ENCODE assay signal across 8 mouse cellular contexts in the genomic region with DNA sequence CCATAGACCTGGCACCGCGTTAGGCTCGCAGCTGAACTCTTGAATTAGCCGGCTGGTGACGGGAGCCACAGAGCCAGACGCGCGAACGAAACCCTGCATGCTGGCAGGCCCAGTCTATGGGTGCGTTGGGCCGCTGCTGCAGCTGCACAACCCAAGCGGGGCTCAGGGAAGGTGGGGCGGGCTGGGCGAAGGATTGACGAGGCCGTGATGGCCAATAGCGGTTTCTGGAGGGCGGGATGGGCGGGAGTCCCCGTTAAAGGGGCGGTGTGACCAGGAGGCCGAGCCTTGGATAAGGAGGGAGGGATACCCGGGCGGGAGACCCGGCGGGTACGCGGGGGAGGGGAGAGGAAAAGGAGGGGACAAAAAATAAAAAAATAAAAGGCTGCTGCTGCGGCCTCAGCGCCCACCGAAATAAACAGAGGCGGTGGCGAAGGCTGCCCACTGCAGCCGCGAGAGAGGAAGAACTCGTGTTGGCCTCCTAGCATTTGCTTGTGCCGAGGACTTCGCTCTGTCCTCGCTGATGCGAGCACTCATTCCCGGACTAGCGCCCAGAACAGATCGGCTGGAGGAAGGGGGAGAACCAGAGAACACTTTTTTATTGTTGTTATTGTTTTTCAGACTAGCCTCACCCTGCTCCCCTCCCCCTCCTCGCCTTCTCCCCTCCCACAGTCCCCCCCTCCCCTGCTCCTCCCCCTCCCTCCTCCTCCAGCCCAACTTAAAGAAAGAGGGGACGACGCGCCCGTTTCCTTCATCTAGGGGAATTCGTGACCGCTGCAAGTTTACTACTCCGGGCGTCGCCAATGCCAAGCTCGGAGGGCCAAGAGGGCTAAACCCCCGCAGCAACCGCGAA. TPM values are rescaled to one million over a fixed set of nuclear protein-coding genes. Genes with fewer than 3 reads are reported as not detected.
DNase-seq lines count a peak whose midpoint lies in the region; ATAC-seq lines count a peak whose summit lies in the region.

No protein-coding gene starts in this region.

- intact Hi-C loops in gastrocnemius, postnatal 36 days (cut with DNase I), result no loop called here

- peak; percentile 18; the same call in 1 of the 2 replicates for ATAC-seq in granulocyte monocyte progenitor cell, adult 5-6 weeks (replicated peaks; ENCODE audit: poor library complexity, severe bottlenecking)
- ATAC-seq in megakaryocyte progenitor cell, adult 5-6 weeks (replicated peaks; ENCODE audit: poor library complexity), result 0 out of 2 replicates have a peak, but pooled peaks have one; percentile 9

- DNase-seq in adrenal gland, postnatal 25 days, result peak; percentile 30
- DNase-seq in adrenal gland, adult 8-10 months, result no peak
- peak; percentile 40 for DNase-seq in right cerebral cortex, postnatal 25 days
- DNase-seq in right cerebral cortex, postnatal 4 days, result no peak
- DNase-seq in urinary bladder, postnatal 36 days (ENCODE audit: low spot score in 2 of 2), result no peak
- DNase-seq in gastrocnemius, postnatal 36 days, result no peak

RNA-seq across cellular contexts. Expression of gene Zic2, which starts 1.0 kb away (rescaled TPM):
- total RNA-seq in adrenal gland, postnatal 25 days (2021), result not detected in 2 replicates
- under 1 TPM in 1 of 4 experiments, not detected in 3; 0.09 TPM for total RNA-seq in adrenal gland, adult 8-10 months (2022)
- total RNA-seq in granulocyte monocyte progenitor cell, adult 5-6 weeks (2014; fragmentation: Nextera tagmentation), result not detected in 2 replicates
- total RNA-seq in granulocyte monocyte progenitor cell, adult 5-6 weeks (2017), result not detected in 2 replicates
- total RNA-seq in megakaryocyte progenitor cell, adult 5-6 weeks (2015), result not detected in 2 replicates
- total RNA-seq in megakaryocyte progenitor cell, adult 5-6 weeks (2017), result not detected in 2 replicates
- not detected for total RNA-seq in gastrocnemius, postnatal 36 days (2021)

RNA-seq across cellular contexts. Expression of gene Zic5, which starts 8.8 kb away (rescaled TPM):
- total RNA-seq in adrenal gland, postnatal 25 days (2021), result not detected in 2 replicates
- under 1 TPM in 1 of 4 experiments, not detected in 3; 0.23 TPM for total RNA-seq in adrenal gland, adult 8-10 months (2022)
- not detected in 2 replicates for total RNA-seq in granulocyte monocyte progenitor cell, adult 5-6 weeks (2014; fragmentation: Nextera tagmentation)
- not detected in 2 replicates for total RNA-seq in granulocyte monocyte progenitor cell, adult 5-6 weeks (2017)
- total RNA-seq in megakaryocyte progenitor cell, adult 5-6 weeks (2015), result not detected in 2 replicates
- not detected in 2 replicates for total RNA-seq in megakaryocyte progenitor cell, adult 5-6 weeks (2017)
- total RNA-seq in gastrocnemius, postnatal 36 days (2021), result not detected

RNA-seq across cellular contexts. Expression of gene Gm10837, which starts 16.1 kb away (rescaled TPM):
- not detected in 2 replicates for total RNA-seq in adrenal gland, postnatal 25 days (2021)
- total RNA-seq in adrenal gland, adult 8-10 months (2022), result not detected
- not detected in 2 replicates for total RNA-seq in granulocyte monocyte progenitor cell, adult 5-6 weeks (2014; fragmentation: Nextera tagmentation)
- total RNA-seq in granulocyte monocyte progenitor cell, adult 5-6 weeks (2017), result not detected in 2 replicates
- not detected in 2 replicates for total RNA-seq in megakaryocyte progenitor cell, adult 5-6 weeks (2015)
- not detected in 2 replicates for total RNA-seq in megakaryocyte progenitor cell, adult 5-6 weeks (2017)
- total RNA-seq in gastrocnemius, postnatal 36 days (2021), result not detected

RNA-seq across cellular contexts. Expression of gene Gm5089, which starts 23.4 kb away (rescaled TPM):
- total RNA-seq in adrenal gland, postnatal 25 days (2021), result not detected in 2 replicates
- not detected for total RNA-seq in adrenal gland, adult 8-10 months (2022)
- not detected in 2 replicates for total RNA-seq in granulocyte monocyte progenitor cell, adult 5-6 weeks (2014; fragmentation: Nextera tagmentation)
- total RNA-seq in granulocyte monocyte progenitor cell, adult 5-6 weeks (2017), result not detected in 2 replicates
- not detected in 2 replicates for total RNA-seq in megakaryocyte progenitor cell, adult 5-6 weeks (2015)
- not detected in 2 replicates for total RNA-seq in megakaryocyte progenitor cell, adult 5-6 weeks (2017)
- total RNA-seq in gastrocnemius, postnatal 36 days (2021), result not detected

RNA-seq across cellular contexts. Expression of gene Pcca, which starts 59.9 kb away (rescaled TPM):
- 133 and 175 TPM in 2 replicates for total RNA-seq in adrenal gland, postnatal 25 days (2021)
- 100 to 1,000 TPM; 101 to 165 (median 136) TPM for total RNA-seq in adrenal gland, adult 8-10 months (2022)
- total RNA-seq in granulocyte monocyte progenitor cell, adult 5-6 weeks (2014; fragmentation: Nextera tagmentation), result 38.0 and 53.2 TPM in 2 replicates
- total RNA-seq in granulocyte monocyte progenitor cell, adult 5-6 weeks (2017), result 32.4 and 78.9 TPM in 2 replicates
- total RNA-seq in megakaryocyte progenitor cell, adult 5-6 weeks (2015), result 57.9 and 81.2 TPM in 2 replicates
- total RNA-seq in megakaryocyte progenitor cell, adult 5-6 weeks (2017), result 38.7 and 72.6 TPM in 2 replicates
- 10 to 100 TPM; 42.3 to 42.5 TPM for total RNA-seq in gastrocnemius, postnatal 36 days (2021)

Comparison
In these comparisons a context has a peak if more than half of its experiments do, and no peak if none do; other contexts are left out.
1. DNase-seq: peak in adrenal gland, postnatal 25 days (single experiment) and right cerebral cortex, postnatal 25 days (single experiment); none in adrenal gland, adult 8-10 months (single experiment), right cerebral cortex, postnatal 4 days (single experiment), urinary bladder, postnatal 36 days (0 of 2) and gastrocnemius, postnatal 36 days (0 of 2).